Mouse (Mus musculus) ES-E14 (cell line): ENCODE data around the gene Rbm47. TPM values are rescaled to one million over a fixed set of nuclear protein-coding genes. Genes with fewer than 3 reads are reported as not detected.
"Not testable (repeated sequence)": the region's sequence is repeated elsewhere in the genome, so short reads cannot be mapped to it uniquely, and the experiment has no call there.

Experiments used
- DNase-seq: peaks from one replicate; pipeline ENCODE4 v3.0.0-alpha.2; 2013; ENCODE audit warnings: low read depth, low spot score
- H3K27ac ChIP-seq: 2 replicates; pipeline ENCODE4 v1.5.1; 2012; ENCODE audit warnings: low read depth, mild to moderate bottlenecking, low read length, moderate library complexity, mixed read lengths; ENCODE audit not compliant: poor library complexity, insufficient read depth, severe bottlenecking
- H3K36me3 ChIP-seq: 2 replicates; pipeline ENCODE4 v1.6.1; 2012; ENCODE audit warnings: mild to moderate bottlenecking, low read length, moderate library complexity, mixed read lengths; ENCODE audit not compliant: control insufficient read depth, poor library complexity, insufficient read depth, severe bottlenecking
- H3K4me1 ChIP-seq, 2 experiments: fragments of 150-350 bp in 1 of 2; sonication (generic) in 1 of 2; 2 replicates each; pipeline ENCODE4 v1.6.1; 2012; ENCODE audit warnings: low read length in 2 of 2, mild to moderate bottlenecking in 1 of 2, mixed read lengths in 1 of 2; ENCODE audit not compliant: control insufficient read depth in 2 of 2, insufficient read depth in 2 of 2, poor library complexity in 1 of 2
- H3K4me3 ChIP-seq, 2 experiments: fragments of 150-350 bp in 1 of 2; sonication (generic) in 1 of 2; 2 replicates each; pipeline ENCODE4 v1.5.1; 2012; ENCODE audit warnings: low read length in 2 of 2, low read depth in 1 of 2, mild to moderate bottlenecking in 1 of 2, mixed read lengths in 1 of 2; ENCODE audit not compliant: insufficient read depth in 1 of 2, poor library complexity in 1 of 2, severe bottlenecking in 1 of 2
- H3K9ac ChIP-seq: 2 replicates; pipeline ENCODE4 v1.6.1; 2012; ENCODE audit warnings: low read depth, mild to moderate bottlenecking, low read length, mixed read lengths; ENCODE audit not compliant: poor library complexity, insufficient read depth, severe bottlenecking
- H3K9me3 ChIP-seq: fragments of 150-350 bp; sonication (generic); 2 replicates; pipeline ENCODE4 v1.6.1; 2012; ENCODE audit warnings: low read depth, mild to moderate bottlenecking, low read length; ENCODE audit not compliant: control insufficient read depth, insufficient read depth
- CHD2 ChIP-seq: IDR thresholded peaks from 2 replicates; pipeline ENCODE4 v1.6.1; 2014; ENCODE audit warnings: mild to moderate bottlenecking, low read depth, low read length, inconsistent platforms
- HCFC1 ChIP-seq: IDR thresholded peaks from 2 replicates; pipeline ENCODE4 v1.6.1; 2012; ENCODE audit warnings: low read length, inconsistent platforms, borderline replicate concordance; ENCODE audit not compliant: insufficient read depth
- MAFK ChIP-seq: IDR thresholded peaks from 2 replicates; pipeline ENCODE4 v1.6.1; 2014; ENCODE audit warnings: mild to moderate bottlenecking, low read depth, low read length, inconsistent platforms; ENCODE audit not compliant: insufficient read depth
- ZC3H11A ChIP-seq: IDR thresholded peaks from 2 replicates; pipeline ENCODE4 v1.6.1; 2012; ENCODE audit warnings: low read depth, mild to moderate bottlenecking, inconsistent platforms, low read length, borderline replicate concordance
- ZNF384 ChIP-seq: IDR thresholded peaks from 2 replicates; pipeline ENCODE4 v1.6.1; 2012; ENCODE audit warnings: low read depth, low read length, inconsistent platforms
- in situ Hi-C, 2 experiments: fragments of 600-800 bp; cut with MboI; formaldehyde crosslinking; loops; one replicate each; pipeline ENCODE4 v1.15.1; 2025; ENCODE audit warnings: low sequenced_read_pairs in 2 of 2, inconsistent platforms in 1 of 2; ENCODE audit not compliant: unreplicated experiment in 2 of 2
- total RNA-seq: library from RNA; depleted of rRNA; stranded (reverse); fragments of 300-350 nt; gene quantifications from 2 replicates; pipeline ENCODE4 v1.2.3, GENCODE M21; 2012

Gene Rbm47
- total RNA-seq, 1 experiment = 13.4 TPM

- H3K4me3 ChIP-seq = no peak overlapping the region
- no peak for TF ChIP-seq ZNF384
- no peak for TF ChIP-seq CHD2
- TF ChIP-seq ZC3H11A = no peak
- no peak for TF ChIP-seq MAFK
- no peak for TF ChIP-seq HCFC1
- no peak for DNase-seq
- H3K36me3 ChIP-seq = no peaks in the 10 kb centered on the region
- H3K27ac ChIP-seq = no peak overlapping the region
- no peak overlapping the region for H3K9ac ChIP-seq
- in situ Hi-C loops = no loop called here
- H3K9me3 ChIP-seq = no peaks in the 10 kb centered on the region
- H3K4me1 ChIP-seq = peaks cover 0 to 6% of the 10 kb centered on the region in 2 experiments; a peak in 2 of 4 replicates
Measured at GRCm38 (mm10) chr5:66195323-66195722, 22.4 kb upstream of the Rbm47 start.

GRCm38 (mm10) chr5:66193218-66193846 lies 20.4 kb upstream of the Rbm47 start:
- H3K4me1 ChIP-seq = peaks cover 0 to 6% of the 10 kb centered on the region in 2 experiments; a peak in 2 of 4 replicates
- H3K4me3 ChIP-seq = no peak overlapping the region
- H3K9me3 ChIP-seq = no peaks in the 10 kb centered on the region
- no peak overlapping the region for H3K27ac ChIP-seq
- no peaks in the 10 kb centered on the region for H3K36me3 ChIP-seq
- in situ Hi-C loops = no loop called here
- TF ChIP-seq MAFK (no peak), HCFC1 (no peak), CHD2 (no peak), ZNF384 (no peak), ZC3H11A (no peak)
- no peak overlapping the region for H3K9ac ChIP-seq
- DNase-seq = no peak

- Histone ChIP-seq H3K36me3 (no peaks in the 10 kb centered on the region), H3K4me1 (peaks cover 0 to 6% of the 10 kb centered on the region in 2 experiments; a peak in 2 of 4 replicates), H3K9me3 (no peaks in the 10 kb centered on the region), H3K4me3 (no peak overlapping the region), H3K9ac (no peak overlapping the region), H3K27ac (no peak overlapping the region)
- DNase-seq = no peak
- in situ Hi-C loops = no loop called here
- TF ChIP-seq MAFK (no peak), ZNF384 (no peak)
Measured at GRCm38 (mm10) chr5:66191185-66191503, 18.2 kb upstream of the Rbm47 start.

- no peaks in the 10 kb centered on the region for H3K36me3 ChIP-seq
- peaks cover 0 to 6% of the 10 kb centered on the region in 2 experiments; a peak in 2 of 4 replicates for H3K4me1 ChIP-seq
- no peak overlapping the region for H3K27ac ChIP-seq
- peak; percentile 30 for DNase-seq
- no peaks in the 10 kb centered on the region for H3K9me3 ChIP-seq
- in situ Hi-C loops = no loop called here
- H3K4me3 ChIP-seq = no peak overlapping the region
- H3K9ac ChIP-seq = no peak overlapping the region; the same call in 1 of the 2 replicates
- TF ChIP-seq ZC3H11A (no peak), HCFC1 (no peak), ZNF384 (no peak), CHD2 (no peak), MAFK (no peak)
Measured at GRCm38 (mm10) chr5:66190481-66191184, 17.7 kb upstream of the Rbm47 start.

GRCm38 (mm10) chr5:66188591-66188990 lies 15.7 kb upstream of the Rbm47 start:
- H3K9ac ChIP-seq, DNase-seq, H3K27ac ChIP-seq, H3K9me3 ChIP-seq, in situ Hi-C loops, H3K36me3 ChIP-seq, H3K4me1 ChIP-seq, H3K4me3 ChIP-seq: not testable (repeated sequence)
